Mouse (Mus musculus): ENCODE measurements at regions not wholly inside any gene's neighbourhood (a gene's known extent, or its start where the extent isn't known, plus 50 kb on each side); places are given as distances from the start of the nearest gene placed in this dataset.
A peak's percentile ranks its signal among the peaks of the same experiment; 100 is the strongest.

DNA sequence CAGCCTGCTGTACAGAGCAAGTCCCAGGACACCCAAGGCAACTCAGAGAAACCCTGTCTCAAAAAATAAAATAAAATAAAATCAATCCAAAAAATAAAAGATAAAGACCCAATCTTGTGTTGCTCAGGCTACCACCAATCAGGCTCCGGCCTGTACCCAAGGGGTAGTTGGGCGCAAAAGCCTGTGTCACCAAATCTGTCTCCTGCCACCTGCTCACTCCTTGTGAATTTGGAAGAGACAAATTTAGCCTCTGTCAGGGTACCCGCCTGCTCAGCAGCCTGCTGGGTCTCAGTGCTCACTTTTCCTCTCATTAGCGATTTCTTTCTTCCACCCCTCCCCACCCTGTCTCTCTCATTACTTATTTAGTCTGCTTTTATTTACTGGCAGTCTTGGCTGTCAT, 54.6 kb downstream of the Sox4 start:
- no peaks in the 10 kb centered on the region for H3K36me3 ChIP-seq
- no peaks in the 10 kb centered on the region for H3K4me1 ChIP-seq
- H3K9me3 ChIP-seq (replicated peaks): 0 out of 2 replicates have a peak, but pooled peaks cover 5% of the 10 kb centered on the region
- no peak overlapping the region for H3K9ac ChIP-seq (replicated peaks)
- 57% methylated on average over 4 of the region's 4 CpGs for WGBS
- no peak overlapping the region for H3K4me2 ChIP-seq
- H3K27ac ChIP-seq (replicated peaks): no peak overlapping the region
- no peak overlapping the region for H3K4me3 ChIP-seq (replicated peaks)
- no peak for ATAC-seq (ENCODE audit: low FRiP score)
- no peaks in the 10 kb centered on the region for H3K27me3 ChIP-seq (replicated peaks)

DNA sequence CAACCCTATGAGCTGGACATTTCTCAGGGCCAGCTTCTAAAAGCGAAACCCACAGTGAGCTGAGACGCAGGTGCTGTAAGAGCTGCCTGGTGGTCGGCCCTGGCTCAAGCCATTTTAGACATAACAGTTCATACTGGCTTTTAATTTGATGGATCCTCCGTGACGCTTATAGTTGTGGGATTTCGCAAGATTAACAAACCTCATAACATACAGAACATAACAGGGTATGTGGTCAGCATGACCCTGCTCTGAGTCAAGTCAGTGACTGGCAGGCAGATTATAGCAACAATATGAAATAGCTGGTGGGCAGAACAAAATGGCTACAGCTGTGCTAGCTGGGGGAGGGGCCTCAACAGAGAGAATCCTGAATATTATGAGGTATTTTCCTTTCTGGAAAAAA, 60.6 kb downstream of the Sox4 start:
- Histone ChIP-seq H3K36me3 (no peaks in the 10 kb centered on the region), H3K9me3 (replicated peaks) (0 out of 2 replicates have a peak, but pooled peaks cover 5% of the 10 kb centered on the region), H3K27ac (replicated peaks) (no peak overlapping the region), H3K27me3 (replicated peaks) (no peaks in the 10 kb centered on the region), H3K4me2 (no peak overlapping the region), H3K9ac (replicated peaks) (no peak overlapping the region), H3K4me3 (replicated peaks) (no peak overlapping the region), H3K4me1 (no peaks in the 10 kb centered on the region)
- 84% methylated on average over 6 of the region's 6 CpGs for WGBS
- no peak for ATAC-seq (ENCODE audit: low FRiP score)

DNA sequence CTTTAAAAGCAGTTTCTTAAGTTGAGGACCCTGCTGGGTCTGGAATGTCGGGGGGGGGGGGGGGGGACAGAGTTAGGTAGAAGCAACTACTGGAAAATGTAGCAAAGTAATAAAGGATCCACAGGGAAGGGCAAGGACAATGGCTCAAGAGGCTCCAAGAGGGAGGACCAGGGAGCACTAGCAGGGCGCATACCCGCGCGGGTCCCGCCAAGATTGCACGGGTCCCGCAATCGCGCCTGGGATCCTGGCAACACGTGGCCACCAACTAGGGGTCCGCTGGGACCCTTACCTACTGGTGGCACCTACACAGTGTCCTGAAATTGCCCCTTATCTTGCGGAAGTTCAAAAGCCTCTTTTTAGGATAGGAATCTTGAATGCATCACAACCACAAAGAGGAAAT, 66.4 kb downstream of the Sox4 start:
- Histone ChIP-seq H3K36me3 (no peaks in the 10 kb centered on the region), H3K4me2 (peak overlapping the region; percentile 36), H3K27ac (replicated peaks) (no peak overlapping the region), H3K27me3 (replicated peaks) (peaks cover 5% of the 10 kb centered on the region; the same call in 1 of the 2 replicates), H3K4me1 (peaks cover 35% of the 10 kb centered on the region), H3K9me3 (replicated peaks) (no peaks in the 10 kb centered on the region), H3K9ac (replicated peaks) (no peak overlapping the region), H3K4me3 (replicated peaks) (no peak overlapping the region)
- no peak for ATAC-seq (ENCODE audit: low FRiP score)
- 12% methylated on average over 13 of the region's 13 CpGs for WGBS

DNA sequence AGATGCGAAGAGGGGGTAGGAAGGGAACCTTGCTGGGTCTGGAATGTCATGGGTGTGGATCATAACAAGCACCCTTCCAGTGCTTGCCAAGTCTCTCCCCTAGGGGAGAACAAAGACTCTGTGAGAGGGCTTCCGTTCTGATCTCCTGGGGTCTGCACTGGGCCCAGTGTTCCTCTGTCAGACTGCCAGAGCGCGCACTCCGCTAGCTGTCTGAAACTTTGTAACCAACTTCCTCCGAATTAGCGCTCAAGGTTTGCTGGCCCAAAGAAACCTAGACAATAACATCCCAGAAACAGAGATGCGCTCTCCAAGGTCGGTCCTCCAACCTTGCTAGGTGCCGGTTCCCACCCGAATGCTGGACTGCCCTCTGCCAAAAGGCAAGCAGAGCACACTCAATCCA, 66.8 kb downstream of the Sox4 start:
- H3K27ac ChIP-seq (replicated peaks): no peak overlapping the region
- H3K36me3 ChIP-seq: no peaks in the 10 kb centered on the region
- peaks cover 5% of the 10 kb centered on the region; the same call in 1 of the 2 replicates for H3K27me3 ChIP-seq (replicated peaks)
- H3K4me3 ChIP-seq (replicated peaks): no peak overlapping the region
- H3K9me3 ChIP-seq (replicated peaks): no peaks in the 10 kb centered on the region
- WGBS: 12% methylated on average over 11 of the region's 11 CpGs
- peaks cover 40% of the 10 kb centered on the region for H3K4me1 ChIP-seq
- peak overlapping the region; percentile 36 for H3K4me2 ChIP-seq
- no peak overlapping the region for H3K9ac ChIP-seq (replicated peaks)
- no peak for ATAC-seq (ENCODE audit: low FRiP score)

DNA sequence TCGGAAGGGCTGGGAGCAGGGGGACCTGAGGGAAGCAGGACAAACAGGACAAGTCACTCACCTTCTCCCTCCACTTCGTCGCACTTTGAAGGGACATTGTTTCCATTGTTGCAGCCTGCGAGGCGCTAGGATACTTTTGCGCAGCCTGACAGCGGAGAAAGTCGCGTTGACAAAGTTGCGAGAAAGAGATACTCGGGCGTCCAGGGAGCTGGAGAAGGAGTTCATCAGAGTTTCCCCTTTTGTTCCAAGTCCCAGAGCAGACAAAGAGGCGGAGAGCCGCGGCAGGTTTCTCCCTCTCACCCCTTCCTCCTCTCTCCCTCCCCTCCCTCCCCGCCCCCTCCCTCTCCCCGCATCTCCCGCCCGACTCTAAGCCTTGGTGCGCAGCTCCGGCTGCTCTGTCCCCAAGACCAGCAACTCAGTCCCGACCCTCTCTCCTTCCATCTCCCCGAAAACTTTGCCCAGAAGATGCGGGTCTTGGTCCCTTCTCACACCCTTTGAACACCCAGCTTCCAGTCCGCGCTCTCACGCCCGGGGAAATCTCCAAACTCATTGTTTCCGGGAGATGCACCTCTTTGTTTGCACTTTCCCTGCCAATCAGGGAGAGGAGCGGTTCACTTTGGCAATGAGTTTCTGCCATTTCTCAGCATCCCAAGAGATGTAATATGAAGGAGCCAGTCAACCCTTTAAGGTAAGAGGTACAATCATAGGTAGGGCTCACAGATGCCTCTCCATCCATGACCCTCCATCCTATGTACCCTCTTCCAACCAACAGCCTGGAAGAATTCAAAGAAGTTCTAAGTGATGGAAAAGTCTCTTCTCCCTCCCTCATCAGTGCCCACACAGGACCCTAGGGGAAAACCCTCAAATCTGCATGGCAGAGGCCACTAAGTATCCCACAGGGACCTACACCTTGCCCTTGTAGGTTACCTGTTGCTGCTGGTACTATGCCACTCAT, 68.2 kb downstream of the Sox4 start:
- peak overlapping the region; percentile 50 for H3K9ac ChIP-seq (replicated peaks)
- ATAC-seq (ENCODE audit: low FRiP score): peak; percentile 52; the same call in 1 of the 2 replicates
- H3K4me3 ChIP-seq (replicated peaks): peak overlapping the region; percentile 50
- peak overlapping the region; percentile 78 for H3K4me2 ChIP-seq
- H3K27me3 ChIP-seq (replicated peaks): peaks cover 5% of the 10 kb centered on the region; the same call in 1 of the 2 replicates
- peaks cover 47% of the 10 kb centered on the region for H3K4me1 ChIP-seq
- no peaks in the 10 kb centered on the region for H3K9me3 ChIP-seq (replicated peaks)
- WGBS: under 1% methylated on average over 29 of the region's 30 CpGs
- no peaks in the 10 kb centered on the region for H3K36me3 ChIP-seq
- H3K27ac ChIP-seq (replicated peaks): no peak overlapping the region

DNA sequence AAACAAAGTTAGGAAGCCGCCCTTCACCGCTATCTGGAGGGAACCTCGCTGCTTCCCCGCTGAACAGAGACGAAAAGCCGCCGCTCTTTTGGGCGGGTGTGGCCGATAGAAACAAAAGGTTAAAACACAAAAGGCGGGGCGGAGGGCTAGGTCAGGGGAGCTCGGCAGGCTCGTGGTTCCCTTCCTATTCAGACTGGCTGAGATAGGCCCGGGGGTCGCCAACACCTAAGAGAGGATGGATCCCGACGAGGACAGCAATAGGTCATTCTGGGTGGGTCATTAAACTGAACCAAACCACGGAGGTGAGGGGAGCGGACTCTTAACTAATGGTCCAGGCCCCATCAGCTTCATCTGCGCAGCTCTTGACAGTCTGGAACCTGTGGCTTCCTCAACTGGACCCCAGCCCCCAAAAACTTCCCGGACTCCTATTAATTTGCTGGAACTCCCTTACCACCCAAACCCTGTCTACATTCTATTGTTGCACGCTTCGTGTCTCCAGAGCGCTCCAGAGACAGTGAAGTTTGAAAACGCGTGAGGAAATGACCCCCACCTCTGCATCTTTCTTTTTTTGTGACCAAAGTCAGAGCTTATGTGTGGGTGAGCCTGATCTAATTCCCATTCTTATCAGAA, 69.2 kb downstream of the Sox4 start:
- no peak for ATAC-seq (ENCODE audit: low FRiP score)

DNA sequence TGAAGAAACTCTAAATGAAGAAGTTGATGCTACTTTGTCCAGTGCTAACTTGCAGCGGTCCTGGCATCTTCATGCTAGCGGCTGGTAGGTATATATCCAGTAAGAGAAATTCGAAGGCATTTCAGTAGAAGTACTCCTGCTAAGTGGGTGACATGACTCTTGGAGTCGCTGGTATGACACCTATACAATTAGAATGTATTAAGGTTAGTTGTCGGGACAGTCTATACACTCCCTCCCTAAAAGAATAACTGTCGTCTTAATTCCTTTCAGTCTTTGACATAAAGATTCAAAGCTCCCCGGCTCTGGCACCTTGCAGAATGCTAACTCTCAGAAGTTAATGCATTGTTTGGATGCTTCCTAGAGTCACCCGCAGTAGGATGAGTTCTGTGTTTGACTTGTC, 70.1 kb downstream of the Sox4 start:
- peaks cover 5% of the 10 kb centered on the region; the same call in 1 of the 2 replicates for H3K27me3 ChIP-seq (replicated peaks)
- no peaks in the 10 kb centered on the region for H3K36me3 ChIP-seq
- 24% methylated on average over 8 of the region's 8 CpGs for WGBS
- no peak overlapping the region for H3K27ac ChIP-seq (replicated peaks)
- H3K9ac ChIP-seq (replicated peaks): no peak overlapping the region
- H3K4me3 ChIP-seq (replicated peaks): peak overlapping the region; percentile 50
- no peak for ATAC-seq (ENCODE audit: low FRiP score)
- peak overlapping the region; percentile 78 for H3K4me2 ChIP-seq
- H3K4me1 ChIP-seq: peaks cover 47% of the 10 kb centered on the region
- no peaks in the 10 kb centered on the region for H3K9me3 ChIP-seq (replicated peaks)

More for the DNA sequence above, 69.2 kb downstream of the Sox4 start:
- H3K9ac ChIP-seq (replicated peaks): peak overlapping the region; percentile 50
- H3K9me3 ChIP-seq (replicated peaks): no peaks in the 10 kb centered on the region
- no peak overlapping the region for H3K27ac ChIP-seq (replicated peaks)
- peaks cover 5% of the 10 kb centered on the region; the same call in 1 of the 2 replicates for H3K27me3 ChIP-seq (replicated peaks)
- H3K4me2 ChIP-seq: peak overlapping the region; percentile 78
- WGBS: under 1% methylated on average over 26 of the region's 26 CpGs
- H3K4me3 ChIP-seq (replicated peaks): peak overlapping the region; percentile 50
- H3K4me1 ChIP-seq: peaks cover 47% of the 10 kb centered on the region
- H3K36me3 ChIP-seq: no peaks in the 10 kb centered on the region

DNA sequence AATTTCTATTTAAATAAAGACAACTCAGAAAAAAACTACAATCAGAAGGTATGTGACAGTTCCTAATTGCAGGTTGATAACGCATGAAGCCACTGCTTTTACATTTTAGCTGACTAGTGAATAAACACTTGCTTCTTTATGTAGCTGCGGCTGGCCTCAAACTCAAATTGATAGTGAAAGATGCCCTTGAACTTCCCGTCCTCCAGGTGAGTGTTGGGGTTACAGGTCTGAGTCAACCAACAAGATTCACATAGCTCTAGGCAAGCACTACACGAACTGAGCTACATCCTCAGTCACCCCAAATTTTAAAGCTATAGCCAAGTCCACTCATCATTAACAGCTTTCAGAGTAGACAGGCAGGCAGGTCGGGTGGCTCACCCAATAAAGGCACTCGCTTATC, 72.6 kb downstream of the Sox4 start:
- Histone ChIP-seq H3K27ac (replicated peaks) (no peak overlapping the region), H3K9me3 (replicated peaks) (no peaks in the 10 kb centered on the region), H3K27me3 (replicated peaks) (no peaks in the 10 kb centered on the region), H3K36me3 (no peaks in the 10 kb centered on the region), H3K9ac (replicated peaks) (no peak overlapping the region), H3K4me1 (peaks cover 36% of the 10 kb centered on the region), H3K4me2 (peak overlapping the region; percentile 43), H3K4me3 (replicated peaks) (no peak overlapping the region)
- 58% methylated on average over 6 of the region's 6 CpGs for WGBS
- ATAC-seq (ENCODE audit: low FRiP score): no peak

DNA sequence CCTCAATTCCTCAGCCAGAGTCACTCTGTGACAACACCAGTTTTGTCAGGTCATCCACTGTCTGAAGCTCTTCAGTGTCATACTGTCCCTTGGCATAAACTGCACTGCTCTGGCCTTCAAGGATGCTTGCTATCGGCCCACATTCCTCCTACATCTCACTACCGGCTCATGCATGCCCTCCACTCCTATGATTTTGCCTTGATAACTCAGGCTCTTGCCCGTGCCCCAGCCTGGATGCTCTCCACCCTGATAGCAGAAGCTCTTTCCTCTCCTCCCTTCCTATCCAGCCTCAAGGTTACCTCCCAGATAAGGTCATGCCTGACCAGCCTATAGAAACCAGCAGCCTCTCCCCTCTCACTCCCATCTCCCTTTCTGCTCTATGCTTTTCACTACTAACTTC, 74.8 kb downstream of the Sox4 start:
- Histone ChIP-seq H3K27me3 (replicated peaks) (no peaks in the 10 kb centered on the region), H3K9ac (replicated peaks) (no peak overlapping the region), H3K27ac (replicated peaks) (no peak overlapping the region), H3K4me1 (peaks cover 20% of the 10 kb centered on the region), H3K4me2 (no peak overlapping the region), H3K36me3 (no peaks in the 10 kb centered on the region), H3K4me3 (replicated peaks) (no peak overlapping the region), H3K9me3 (replicated peaks) (no peaks in the 10 kb centered on the region)
- ATAC-seq (ENCODE audit: low FRiP score): no peak
- WGBS: 79% methylated on average over 3 of the region's 3 CpGs

DNA sequence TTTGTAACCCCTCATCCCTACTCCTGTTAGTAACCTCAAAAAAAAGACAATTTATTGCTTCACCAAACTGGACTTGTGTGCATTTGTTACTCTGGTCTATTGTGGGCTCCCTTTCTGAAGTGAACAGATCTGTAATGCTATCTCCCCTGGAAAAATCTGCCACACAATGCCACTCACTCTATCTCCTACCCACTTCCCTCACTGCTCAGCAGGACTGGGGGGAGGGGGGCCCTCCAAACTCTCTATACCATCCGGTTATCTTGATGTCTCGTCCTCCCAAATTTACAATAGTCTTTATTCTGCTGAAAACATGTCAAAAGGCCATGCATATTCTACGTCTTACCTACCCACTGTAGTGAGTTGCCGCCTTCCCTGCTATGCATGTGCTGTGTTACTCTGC, 76.7 kb downstream of the Sox4 start:
- Histone ChIP-seq H3K4me1 (peaks cover 8% of the 10 kb centered on the region), H3K4me3 (replicated peaks) (no peak overlapping the region), H3K4me2 (no peak overlapping the region), H3K9me3 (replicated peaks) (no peaks in the 10 kb centered on the region), H3K27ac (replicated peaks) (no peak overlapping the region), H3K9ac (replicated peaks) (no peak overlapping the region), H3K36me3 (no peaks in the 10 kb centered on the region), H3K27me3 (replicated peaks) (no peaks in the 10 kb centered on the region)
- 66% methylated on average over 4 of the region's 4 CpGs for WGBS
- no peak for ATAC-seq (ENCODE audit: low FRiP score)

DNA sequence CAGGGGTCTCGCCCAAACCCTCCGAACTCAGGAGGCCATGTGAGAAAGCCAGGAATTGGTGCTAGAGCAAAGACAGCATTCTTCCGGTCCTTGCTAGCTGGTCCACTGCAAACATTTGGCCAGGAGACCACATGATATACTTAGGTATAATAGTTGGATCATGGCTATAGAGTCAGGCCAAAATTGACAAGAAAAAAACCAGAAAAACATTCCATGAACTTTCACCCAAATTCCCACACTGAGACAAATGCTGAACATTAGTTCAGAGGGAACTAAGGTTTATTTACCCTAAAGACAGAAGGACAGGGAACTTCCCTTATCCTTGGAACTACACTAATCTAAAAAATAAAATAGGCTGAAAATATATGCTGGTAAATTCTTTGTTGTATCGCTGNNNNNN, 82.8 kb downstream of the Sox4 start:
- Histone ChIP-seq H3K4me3 (replicated peaks) (no peak overlapping the region), H3K36me3 (no peaks in the 10 kb centered on the region), H3K4me1 (0 out of 2 replicates have a peak, but pooled peaks cover 10% of the 10 kb centered on the region), H3K27me3 (replicated peaks) (no peaks in the 10 kb centered on the region), H3K9ac (replicated peaks) (no peak overlapping the region), H3K9me3 (replicated peaks) (no peaks in the 10 kb centered on the region), H3K4me2 (no peak overlapping the region), H3K27ac (replicated peaks) (no peak overlapping the region)
- WGBS: 90% methylated on average over 4 of the region's 4 CpGs
- ATAC-seq (ENCODE audit: low FRiP score): no peak

DNA sequence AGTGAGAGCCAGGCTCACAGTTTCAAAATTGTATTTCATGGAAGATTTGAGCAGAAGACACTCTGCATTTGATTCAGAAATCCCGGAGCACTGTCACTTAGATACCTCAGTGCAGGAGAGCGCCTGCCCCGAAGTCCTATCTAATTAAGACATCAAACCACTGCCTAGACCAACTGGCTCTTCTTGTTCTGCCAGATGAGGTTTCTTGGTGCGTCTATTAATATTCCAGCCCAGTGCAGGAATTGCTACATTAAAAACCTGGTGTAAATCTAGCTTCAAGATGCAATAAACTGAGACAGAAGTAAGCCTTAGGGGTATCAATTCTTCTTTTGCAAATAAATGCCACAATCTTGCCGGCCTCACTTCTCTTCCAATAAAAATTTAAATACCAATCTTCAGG, 86.3 kb downstream of the Sox4 start:
- H3K4me3 ChIP-seq (replicated peaks): no peak overlapping the region
- H3K27me3 ChIP-seq (replicated peaks): no peaks in the 10 kb centered on the region
- no peaks in the 10 kb centered on the region for H3K9me3 ChIP-seq (replicated peaks)
- 0 out of 2 replicates have a peak, but pooled peaks cover 10% of the 10 kb centered on the region for H3K4me1 ChIP-seq
- 54% methylated on average over 5 of the region's 5 CpGs for WGBS
- H3K36me3 ChIP-seq: no peaks in the 10 kb centered on the region
- H3K4me2 ChIP-seq: no peak overlapping the region
- ATAC-seq (ENCODE audit: low FRiP score): no peak; the same call in 1 of the 2 replicates
- H3K9ac ChIP-seq (replicated peaks): no peak overlapping the region
- 0 out of 2 replicates have a peak overlapping the region, but pooled peaks have one; percentile 0 for H3K27ac ChIP-seq (replicated peaks)

Data from neural tube, embryonic 15.5 days (tissue).